Mouse (Mus musculus) midbrain, embryonic 14.5 days (tissue): ENCODE results near the gene Reln. TPM values are rescaled to one million over a fixed set of nuclear protein-coding genes. Genes with fewer than 3 reads are reported as not detected.

Source experiments
- ATAC-seq: fragments of 200-750 bp; cut with Nextera tagmentation; 2 replicates; pipeline ENCODE4 v1.8.0; 2017; ENCODE audit warnings: moderate number of reproducible peaks, moderate library complexity; ENCODE audit not compliant: low FRiP score, low TSS enrichment
- DNase-seq: peaks from one replicate; pipeline ENCODE4 v3.0.0-alpha.2; 2015
- H3K27ac ChIP-seq: fragments of 300-500 bp; sonication (generic); replicated peaks from 2 replicates; pipeline ENCODE4 v1.5.1; 2014; ENCODE audit warnings: mild to moderate bottlenecking, low read depth, low read length, moderate library complexity
- H3K27me3 ChIP-seq: fragments of 300-500 bp; sonication (generic); 2 replicates; pipeline ENCODE4 v1.6.1; 2014; ENCODE audit warnings: low read length, control low read depth, mixed read lengths; ENCODE audit not compliant: control insufficient read depth, insufficient read depth
- H3K36me3 ChIP-seq: fragments of 300-500 bp; sonication (generic); 2 replicates; pipeline ENCODE4 v1.6.1; 2014; ENCODE audit warnings: low read length, control low read depth; ENCODE audit not compliant: control insufficient read depth, insufficient read depth
- H3K4me1 ChIP-seq: fragments of 300-500 bp; sonication (generic); 2 replicates; pipeline ENCODE4 v1.6.1; 2014; ENCODE audit warnings: mild to moderate bottlenecking, antibody characterized with exemption, low read length, control low read depth; ENCODE audit not compliant: control insufficient read depth, insufficient read depth
- H3K4me2 ChIP-seq: fragments of 300-500 bp; sonication (generic); 2 replicates; pipeline ENCODE4 v1.6.1; 2014; ENCODE audit warnings: mild to moderate bottlenecking, low read length, moderate library complexity
- H3K4me3 ChIP-seq: fragments of 300-500 bp; sonication (generic); replicated peaks from 2 replicates; pipeline ENCODE4 v1.5.1; 2014; ENCODE audit warnings: low read depth, low read length
- H3K9ac ChIP-seq: fragments of 300-500 bp; sonication (generic); replicated peaks from 2 replicates; pipeline ENCODE4 v1.6.1; 2014; ENCODE audit warnings: mild to moderate bottlenecking, low read length, moderate library complexity
- H3K9me3 ChIP-seq: fragments of 300-500 bp; sonication (generic); 2 replicates; pipeline ENCODE4 v1.6.1; 2016; ENCODE audit warnings: low read length, control low read depth, mixed read lengths; ENCODE audit not compliant: control insufficient read depth
- WGBS: fragments of 180-500 bp; shearing (Covaris S2); extraction: QIAGEN DNeasy Blood & Tissue Kit; methylation state at CpG from one replicate; pipeline ENCODE4 v1.1.7; 2014; 5-methylcytosine and 5-hydroxymethylcytosine counted together
- polyA plus RNA-seq: library from polyadenylated mRNA; unstranded; fragments of >200 nt; fragmentation: Nextera tagmentation; extraction: Ambion mirVana; gene quantifications from 2 replicates; pipeline ENCODE4 v1.2.1, GENCODE M21; 2014

Gene Reln
- polyA plus RNA-seq, 1 experiment from 2014 or later, result 72.4 TPM

- DNase-seq (no peak), ATAC-seq (no peak)
- no peak overlapping the region for H3K4me3 ChIP-seq
- no peaks in the 10 kb centered on the region for H3K36me3 ChIP-seq
- H3K9ac ChIP-seq, result no peak overlapping the region
- no peak overlapping the region for H3K4me2 ChIP-seq
- H3K27me3 ChIP-seq, result no peaks in the 10 kb centered on the region
- H3K27ac ChIP-seq, result no peak overlapping the region
- 68% methylated on average over 6 of the region's 6 CpGs for WGBS
- no peaks in the 10 kb centered on the region for H3K4me1 ChIP-seq
- H3K9me3 ChIP-seq, result no peaks in the 10 kb centered on the region
These were observed 107.7 kb downstream of the Reln start for GRCm38 (mm10) chr5:22236801-22237200.

- 69% methylated on average over 4 of the region's 4 CpGs for whole genome bisulfite sequencing
- H3K9me3 ChIP-seq, result no peaks in the 10 kb centered on the region
- no peaks in the 10 kb centered on the region for H3K4me1 ChIP-seq
- no peaks in the 10 kb centered on the region for H3K27me3 ChIP-seq
- ATAC-seq (no peak), DNase-seq (no peak)
- no peak overlapping the region for H3K27ac ChIP-seq
- no peak overlapping the region for H3K4me3 ChIP-seq
- no peak overlapping the region for H3K9ac ChIP-seq
- H3K4me2 ChIP-seq, result no peak overlapping the region
- no peaks in the 10 kb centered on the region for H3K36me3 ChIP-seq
These were observed 120.0 kb downstream of the Reln start for GRCm38 (mm10) chr5:22224515-22224914.

GRCm38 (mm10) chr5:22223940-22224339 lies 120.6 kb downstream of the Reln start:
- DNase-seq (no peak), ATAC-seq (no peak)
- Histone ChIP-seq H3K27me3 (no peaks in the 10 kb centered on the region), H3K4me3 (no peak overlapping the region), H3K9ac (no peak overlapping the region), H3K36me3 (no peaks in the 10 kb centered on the region), H3K27ac (no peak overlapping the region), H3K4me2 (no peak overlapping the region), H3K9me3 (no peaks in the 10 kb centered on the region), H3K4me1 (no peaks in the 10 kb centered on the region)
- WGBS, result 87% methylated on average over 2 of the region's 2 CpGs

GRCm38 (mm10) chr5:22208311-22209021 lies 136.0 kb downstream of the Reln start:
- Histone ChIP-seq H3K9ac (no peak overlapping the region), H3K4me1 (peaks cover 4% of the 10 kb centered on the region; the same call in 1 of the 2 replicates), H3K9me3 (no peaks in the 10 kb centered on the region), H3K36me3 (no peaks in the 10 kb centered on the region), H3K4me3 (no peak overlapping the region), H3K4me2 (peak overlapping the region; percentile 25), H3K27me3 (no peaks in the 10 kb centered on the region), H3K27ac (peak overlapping the region; percentile 60; the same call in 1 of the 2 replicates)
- WGBS, result 46% methylated on average over 8 of the region's 8 CpGs
- ATAC-seq, result peak; percentile 37; the same call in 1 of the 2 replicates
- peak; percentile 61 for DNase-seq

- ATAC-seq (no peak), DNase-seq (no peak)
- 79% methylated on average over 2 of the region's 2 CpGs for WGBS
- Histone ChIP-seq H3K4me3 (no peak overlapping the region), H3K27me3 (no peaks in the 10 kb centered on the region), H3K9ac (no peak overlapping the region), H3K4me1 (peaks cover 30% of the 10 kb centered on the region), H3K36me3 (no peaks in the 10 kb centered on the region), H3K9me3 (no peaks in the 10 kb centered on the region), H3K4me2 (no peak overlapping the region), H3K27ac (no peak overlapping the region)
These were observed 146.6 kb downstream of the Reln start for GRCm38 (mm10) chr5:22197926-22198325.

GRCm38 (mm10) chr5:22196891-22197290 lies 147.6 kb downstream of the Reln start:
- Histone ChIP-seq H3K27me3 (no peaks in the 10 kb centered on the region), H3K4me3 (no peak overlapping the region), H3K4me1 (peaks cover 30% of the 10 kb centered on the region), H3K4me2 (no peak overlapping the region), H3K9ac (no peak overlapping the region), H3K36me3 (no peaks in the 10 kb centered on the region), H3K9me3 (no peaks in the 10 kb centered on the region), H3K27ac (peak overlapping the region; percentile 66)
- ATAC-seq, result no peak
- WGBS, result 74% methylated on average over 2 of the region's 2 CpGs
- DNase-seq, result no peak

- ATAC-seq, result peak; percentile 67; the same call in 1 of the 2 replicates
- Histone ChIP-seq H3K4me2 (no peak overlapping the region), H3K36me3 (no peaks in the 10 kb centered on the region), H3K4me3 (no peak overlapping the region), H3K27me3 (no peaks in the 10 kb centered on the region), H3K27ac (peak overlapping the region; percentile 70; the same call in 1 of the 2 replicates), H3K4me1 (peaks cover 30% of the 10 kb centered on the region), H3K9me3 (no peaks in the 10 kb centered on the region), H3K9ac (no peak overlapping the region)
- WGBS, result 31% methylated on average over 4 of the region's 4 CpGs
- DNase-seq, result peak; percentile 63
These were observed 148.0 kb downstream of the Reln start for GRCm38 (mm10) chr5:22196476-22196875.

- Histone ChIP-seq H3K4me3 (no peak overlapping the region), H3K9me3 (no peaks in the 10 kb centered on the region), H3K27me3 (no peaks in the 10 kb centered on the region), H3K36me3 (no peaks in the 10 kb centered on the region), H3K4me2 (no peak overlapping the region), H3K27ac (peak overlapping the region; percentile 70), H3K9ac (no peak overlapping the region), H3K4me1 (peaks cover 38% of the 10 kb centered on the region)
- ATAC-seq (peak; percentile 65; the same call in 1 of the 2 replicates), DNase-seq (peak; percentile 53)
- WGBS, result 30% methylated on average over 8 of the region's 8 CpGs
These were observed 149.1 kb downstream of the Reln start for GRCm38 (mm10) chr5:22195352-22195941.

- Histone ChIP-seq H3K4me1 (peaks cover 29% of the 10 kb centered on the region), H3K4me3 (no peak overlapping the region), H3K4me2 (no peak overlapping the region), H3K27ac (no peak overlapping the region), H3K9ac (no peak overlapping the region), H3K9me3 (no peaks in the 10 kb centered on the region), H3K27me3 (no peaks in the 10 kb centered on the region), H3K36me3 (no peaks in the 10 kb centered on the region)
- ATAC-seq, result 0 out of 2 replicates have a peak, but pooled peaks have one; percentile 41
- peak; percentile 48 for DNase-seq
- WGBS, result 45% methylated on average over 7 of the region's 7 CpGs
These were observed 152.7 kb downstream of the Reln start for GRCm38 (mm10) chr5:22191784-22192183.
